Mouse (Mus musculus): Measurements from ENCODE around the gene Arl6ip4. TPM values are rescaled to one million over a fixed set of nuclear protein-coding genes. Genes with fewer than 3 reads are reported as not detected.

The Arl6ip4 gene
- polyA plus RNA-seq, 1 experiment from 2014 or later, result 75.5 TPM

DNA sequence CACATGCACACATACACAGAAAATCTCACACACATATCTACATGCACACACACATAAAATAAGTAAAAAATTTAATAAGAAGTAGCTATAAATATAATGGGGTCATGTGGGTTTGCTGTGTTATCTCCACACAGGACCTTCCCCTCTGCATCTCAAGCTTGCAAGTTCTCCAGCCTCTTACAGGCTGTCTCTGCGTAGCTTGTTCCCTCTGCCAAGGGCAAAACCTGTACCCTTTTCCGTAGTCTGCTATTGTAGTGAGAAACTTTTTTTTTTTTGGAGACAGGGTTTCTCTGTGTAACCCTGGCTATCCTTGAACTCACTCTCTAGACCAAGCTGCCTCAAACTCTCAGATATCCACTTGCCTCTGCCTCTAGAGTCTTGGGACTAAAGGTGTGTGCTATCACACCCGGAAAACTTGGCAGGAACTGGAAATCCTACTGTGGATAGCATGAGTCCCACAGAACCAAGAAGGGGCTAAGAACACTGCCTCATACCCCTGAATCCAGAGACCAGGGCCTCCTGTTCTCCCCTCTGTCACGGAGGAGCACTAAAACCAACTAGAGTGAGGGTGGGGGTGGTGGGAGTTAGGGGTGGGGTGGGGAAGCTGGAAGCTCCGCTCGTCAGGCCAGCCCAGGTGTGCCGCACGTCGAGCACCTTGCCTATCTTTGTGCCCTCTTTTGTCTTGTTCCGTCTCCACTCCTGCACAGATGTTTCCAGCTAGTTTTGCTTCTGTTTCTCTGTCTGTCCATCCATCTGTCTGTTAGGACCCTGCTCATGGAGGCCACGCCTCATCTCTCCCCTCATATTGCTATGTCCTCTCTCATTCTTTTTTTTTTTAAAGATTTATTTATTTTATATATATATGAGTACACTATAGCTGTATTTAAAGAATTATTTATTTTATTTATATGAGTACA, 15.5 kb upstream of the Arl6ip4 start:
- Histone ChIP-seq H3K4me2 (replicated peaks; ENCODE audit: low read depth) (no peak overlapping the region), H3K9me3 (ENCODE audit: control insufficient read depth) (no peaks in the 10 kb centered on the region), H3K9ac (ENCODE audit: low read depth, low read length) (no peak overlapping the region), H3K36me3 (ENCODE audit: control insufficient read depth, insufficient read depth) (no peaks in the 10 kb centered on the region), H3K4me1 (replicated peaks; ENCODE audit: control insufficient read depth, insufficient read depth, low read length) (no peaks in the 10 kb centered on the region; the same call in 1 of the 2 replicates), H3K27me3 (replicated peaks; ENCODE audit: control insufficient read depth, insufficient read depth, low read length) (no peaks in the 10 kb centered on the region), H3K4me3 (ENCODE audit: low read depth, low read length) (no peak overlapping the region), H3K27ac (ENCODE audit: low read depth, low read length) (no peak overlapping the region)
- no peak for TF ChIP-seq CTCF (IDR thresholded peaks at IDR 0.05; ENCODE audit: low read depth)
- WGBS, result 94% methylated on average over 11 of the region's 11 CpGs
- ATAC-seq, result no peak

DNA sequence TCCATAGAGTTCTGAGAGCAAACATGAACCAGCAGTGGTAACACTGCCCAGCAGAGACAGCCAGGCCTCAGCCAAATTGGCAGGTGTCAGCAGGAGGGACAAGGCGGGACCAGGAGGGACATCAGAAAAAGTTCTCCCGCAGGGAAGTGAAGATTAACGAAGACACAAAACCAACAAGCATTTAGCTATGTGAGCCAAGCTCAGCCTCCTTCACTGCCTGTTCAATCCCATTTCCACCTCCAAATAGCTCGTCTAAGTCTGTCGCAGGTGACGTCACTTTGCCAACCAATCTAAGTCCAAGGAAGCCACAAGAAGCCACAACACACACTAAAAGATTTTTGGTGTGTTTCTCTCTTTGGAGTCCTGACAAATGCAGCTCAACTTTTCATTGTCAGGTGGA, 13.6 kb upstream of the Arl6ip4 start:
- H3K36me3 ChIP-seq (ENCODE audit: control insufficient read depth, insufficient read depth), result no peaks in the 10 kb centered on the region
- H3K4me2 ChIP-seq (replicated peaks; ENCODE audit: low read depth), result no peak overlapping the region
- no peak overlapping the region for H3K9ac ChIP-seq (ENCODE audit: low read depth, low read length)
- no peaks in the 10 kb centered on the region for H3K27me3 ChIP-seq (replicated peaks; ENCODE audit: control insufficient read depth, insufficient read depth, low read length)
- WGBS, result 83% methylated on average over 6 of the region's 6 CpGs
- ATAC-seq, result no peak
- H3K27ac ChIP-seq (ENCODE audit: low read depth, low read length), result no peak overlapping the region
- H3K4me3 ChIP-seq (ENCODE audit: low read depth, low read length), result no peak overlapping the region
- H3K4me1 ChIP-seq (replicated peaks; ENCODE audit: control insufficient read depth, insufficient read depth, low read length), result no peaks in the 10 kb centered on the region
- no peak for TF ChIP-seq CTCF (IDR thresholded peaks at IDR 0.05; ENCODE audit: low read depth)
- H3K9me3 ChIP-seq (ENCODE audit: control insufficient read depth), result no peaks in the 10 kb centered on the region

DNA sequence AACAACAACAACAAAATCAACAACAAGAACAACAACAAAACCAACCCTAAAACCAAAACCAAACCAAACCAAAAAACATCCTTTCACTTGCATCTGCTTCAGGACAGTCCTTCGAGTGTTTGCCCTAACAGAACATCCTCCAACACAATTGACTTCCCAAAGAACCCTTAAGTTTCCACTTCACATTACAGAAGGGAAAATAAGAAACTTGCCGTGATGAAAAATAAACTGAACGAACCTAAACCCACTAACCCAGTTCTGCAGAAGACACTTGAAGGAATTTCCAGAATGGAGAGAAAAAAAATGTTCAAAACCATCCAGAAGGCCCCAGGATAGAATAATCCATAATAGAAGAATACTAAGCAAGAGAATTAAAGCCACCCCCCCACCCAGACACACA, 12.9 kb upstream of the Arl6ip4 start:
- H3K36me3 ChIP-seq (ENCODE audit: control insufficient read depth, insufficient read depth), result no peaks in the 10 kb centered on the region
- H3K27me3 ChIP-seq (replicated peaks; ENCODE audit: control insufficient read depth, insufficient read depth, low read length), result no peaks in the 10 kb centered on the region
- H3K9me3 ChIP-seq (ENCODE audit: control insufficient read depth), result no peaks in the 10 kb centered on the region
- ATAC-seq, result no peak
- TF ChIP-seq CTCF (IDR thresholded peaks at IDR 0.05; ENCODE audit: low read depth), result no peak
- H3K4me2 ChIP-seq (replicated peaks; ENCODE audit: low read depth), result no peak overlapping the region
- no peaks in the 10 kb centered on the region for H3K4me1 ChIP-seq (replicated peaks; ENCODE audit: control insufficient read depth, insufficient read depth, low read length)
- H3K4me3 ChIP-seq (ENCODE audit: low read depth, low read length), result no peak overlapping the region
- H3K9ac ChIP-seq (ENCODE audit: low read depth, low read length), result no peak overlapping the region
- 89% methylated on average over 3 of the region's 3 CpGs for WGBS
- no peak overlapping the region for H3K27ac ChIP-seq (ENCODE audit: low read depth, low read length)

DNA sequence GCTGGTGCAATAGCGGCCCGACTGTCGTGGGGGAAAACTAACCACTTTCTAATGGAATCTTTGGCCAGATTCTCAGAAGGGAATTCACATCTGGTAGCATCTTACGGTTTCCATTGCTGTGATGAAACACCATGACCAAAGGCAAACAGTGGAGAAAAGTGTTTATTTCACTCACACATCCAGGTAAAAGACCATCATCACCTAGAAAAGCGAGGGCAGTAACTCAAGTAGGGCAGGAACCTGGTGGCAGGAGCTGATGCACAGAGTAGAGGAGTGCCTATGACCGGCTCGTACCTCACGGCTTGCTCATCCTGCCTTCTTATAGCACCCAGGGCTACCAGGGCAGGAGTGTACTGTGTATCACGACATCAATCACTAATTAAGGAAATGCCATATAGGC, 12.3 kb upstream of the Arl6ip4 start:
- 94% methylated on average over 9 of the region's 9 CpGs for WGBS
- no peak for ATAC-seq
- H3K27me3 ChIP-seq (replicated peaks; ENCODE audit: control insufficient read depth, insufficient read depth, low read length), result no peaks in the 10 kb centered on the region
- H3K9ac ChIP-seq (ENCODE audit: low read depth, low read length), result no peak overlapping the region
- no peak overlapping the region for H3K4me2 ChIP-seq (replicated peaks; ENCODE audit: low read depth)
- H3K27ac ChIP-seq (ENCODE audit: low read depth, low read length), result no peak overlapping the region
- TF ChIP-seq CTCF (IDR thresholded peaks at IDR 0.05; ENCODE audit: low read depth), result no peak
- no peak overlapping the region for H3K4me3 ChIP-seq (ENCODE audit: low read depth, low read length)
- H3K4me1 ChIP-seq (replicated peaks; ENCODE audit: control insufficient read depth, insufficient read depth, low read length), result no peaks in the 10 kb centered on the region
- H3K36me3 ChIP-seq (ENCODE audit: control insufficient read depth, insufficient read depth), result no peaks in the 10 kb centered on the region
- H3K9me3 ChIP-seq (ENCODE audit: control insufficient read depth), result no peaks in the 10 kb centered on the region

DNA sequence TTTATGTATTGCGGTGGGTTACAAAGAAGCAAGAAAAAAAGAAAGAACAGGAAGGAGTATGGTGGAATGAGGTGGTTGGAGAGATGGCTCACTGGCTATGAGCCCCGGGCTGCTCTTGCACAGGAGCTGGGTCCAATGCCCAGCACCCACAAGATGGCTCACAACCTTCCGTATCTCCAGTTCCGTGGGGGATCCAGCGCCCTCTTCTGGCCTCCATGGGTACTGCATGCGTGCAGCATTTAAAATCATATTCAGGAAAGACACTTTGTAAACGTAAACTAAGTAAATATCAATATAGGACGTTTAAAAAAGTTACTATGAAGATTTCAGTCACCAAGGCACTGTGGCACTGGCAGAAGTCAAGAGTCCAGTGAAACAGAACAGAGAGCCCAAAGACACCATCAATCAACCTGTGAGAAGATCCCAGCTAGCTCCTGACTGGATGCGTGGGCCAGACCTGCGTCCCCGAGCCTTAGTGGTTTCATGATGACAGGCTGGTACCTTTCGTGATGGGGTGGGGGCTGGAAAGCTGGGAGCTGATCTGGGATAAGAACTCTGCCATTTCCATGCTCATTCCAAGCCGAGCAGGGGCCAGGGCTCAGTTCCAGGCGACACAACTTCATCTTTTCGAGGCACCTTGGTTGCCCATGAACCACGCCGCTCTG, 4.7 kb upstream of the Arl6ip4 start:
- H3K4me3 ChIP-seq (ENCODE audit: low read depth, low read length), result peak overlapping the region; percentile 79
- no peak; the same call in 1 of the 2 replicates for ATAC-seq
- TF ChIP-seq CTCF (IDR thresholded peaks at IDR 0.05; ENCODE audit: low read depth), result peak; percentile 90
- H3K4me1 ChIP-seq (replicated peaks; ENCODE audit: control insufficient read depth, insufficient read depth, low read length), result no peaks in the 10 kb centered on the region; the same call in 1 of the 2 replicates
- peak overlapping the region; percentile 83 for H3K27ac ChIP-seq (ENCODE audit: low read depth, low read length)
- no peaks in the 10 kb centered on the region for H3K27me3 ChIP-seq (replicated peaks; ENCODE audit: control insufficient read depth, insufficient read depth, low read length)
- H3K36me3 ChIP-seq (ENCODE audit: control insufficient read depth, insufficient read depth), result peaks cover 9% of the 10 kb centered on the region; the same call in 1 of the 2 replicates
- peak overlapping the region; percentile 91 for H3K4me2 ChIP-seq (replicated peaks; ENCODE audit: low read depth)
- WGBS, result 22% methylated on average over 17 of the region's 17 CpGs
- no peaks in the 10 kb centered on the region for H3K9me3 ChIP-seq (ENCODE audit: control insufficient read depth)
- peak overlapping the region; percentile 50 for H3K9ac ChIP-seq (ENCODE audit: low read depth, low read length)

DNA sequence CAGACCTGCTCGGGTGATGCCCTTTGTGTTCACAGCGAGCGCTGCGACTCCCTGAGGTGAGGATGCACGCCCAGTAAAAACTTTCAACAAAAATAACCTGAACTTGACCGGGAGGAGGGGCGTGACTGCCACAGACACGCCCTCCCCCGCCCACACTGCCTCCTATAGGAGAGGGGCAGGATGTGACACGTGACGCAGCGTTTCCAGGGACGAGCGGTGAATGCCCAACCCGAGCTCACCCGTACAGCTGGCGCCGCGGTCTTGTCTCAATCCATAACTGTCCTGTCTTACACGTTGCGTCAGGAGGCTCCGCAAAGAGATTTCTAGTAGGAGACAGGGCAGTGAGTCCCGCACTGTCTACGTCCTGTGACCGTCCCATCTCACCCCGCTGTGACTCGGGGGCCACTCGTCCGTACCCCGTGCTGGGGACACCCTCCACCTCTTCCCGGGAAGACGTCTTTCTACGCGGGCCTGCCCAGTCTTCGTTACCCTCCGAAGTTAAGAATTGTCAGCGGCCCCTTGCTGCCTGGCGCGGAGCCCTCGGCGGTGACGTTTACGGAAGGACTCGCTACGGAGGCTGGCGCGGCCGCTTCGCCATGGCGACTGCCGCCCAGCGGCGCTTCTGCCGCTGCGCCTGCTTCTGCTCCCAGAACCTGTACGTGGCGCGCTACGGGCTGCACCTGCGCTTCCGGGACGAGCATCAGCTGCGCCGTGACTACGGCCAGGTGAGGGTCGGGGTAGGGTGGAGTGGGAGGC, 4.0 kb upstream of the Arl6ip4 start, which contains the start of gene Ogfod2:
Gene Ogfod2, plus strand, starts transcription at position 556 of the 756 bp plus-strand sequence.
- Histone ChIP-seq H3K27me3 (replicated peaks; ENCODE audit: control insufficient read depth, insufficient read depth, low read length) (no peaks in the 10 kb centered on the region), H3K4me3 (ENCODE audit: low read depth, low read length) (peak within 1 kb of the TSS; percentile 79), H3K36me3 (ENCODE audit: control insufficient read depth, insufficient read depth) (peaks cover 9% of the 10 kb centered on the region; the same call in 1 of the 2 replicates), H3K4me1 (replicated peaks; ENCODE audit: control insufficient read depth, insufficient read depth, low read length) (peaks cover 6% of the 10 kb centered on the region; the same call in 1 of the 2 replicates), H3K27ac (ENCODE audit: low read depth, low read length) (peak within 1 kb of the TSS; percentile 83), H3K4me2 (replicated peaks; ENCODE audit: low read depth) (peak within 1 kb of the TSS; percentile 91), H3K9ac (ENCODE audit: low read depth, low read length) (peak within 1 kb of the TSS; percentile 61), H3K9me3 (ENCODE audit: control insufficient read depth) (no peaks in the 10 kb centered on the region)
- peak; percentile 98 for ATAC-seq
- under 1% methylated on average over 66 of the region's 66 CpGs for WGBS
- peak; percentile 75 for TF ChIP-seq CTCF (IDR thresholded peaks at IDR 0.05; ENCODE audit: low read depth)

Measured in intestine, postnatal 0 days (tissue).